Mouse (Mus musculus) urinary bladder, adult 18-20 months (tissue): ENCODE measurements around the gene Ptprj.
"Not testable (repeated sequence)": the region's sequence is repeated elsewhere in the genome, so short reads cannot be mapped to it uniquely, and the experiment has no call there.

Experiments
- DNase-seq, 2 experiments: peaks; one replicate each; pipeline ENCODE4 v3.0.0; 2022; ENCODE audit warnings: low spot score in 2 of 2, mixed read lengths in 2 of 2

Ptprj gene

DNA sequence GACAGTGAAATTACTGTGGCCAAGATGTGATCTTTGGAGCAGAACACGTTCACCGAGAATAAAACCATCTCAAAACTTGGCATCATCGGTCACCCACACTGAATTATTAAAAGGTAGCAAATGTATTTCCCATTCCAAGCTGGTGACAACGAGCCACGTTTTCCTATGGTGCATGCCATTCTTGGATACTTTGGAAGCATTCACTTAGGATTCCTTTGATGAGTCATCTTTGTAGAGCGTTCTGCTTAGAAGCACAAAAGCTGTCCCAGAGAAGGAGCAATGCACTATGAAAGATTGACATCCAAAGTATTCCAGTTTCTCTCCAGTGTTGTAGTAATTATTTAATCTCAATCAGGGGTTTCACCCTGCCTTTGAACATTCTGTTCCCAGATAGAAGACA is 158.2 kb downstream of the Ptprj start:
- not testable (repeated sequence) for DNase-seq

- not testable (repeated sequence) for DNase-seq
Measured at GRCm38 (mm10) chr2:90414110-90414821, 166.2 kb downstream of the Ptprj start.

DNA sequence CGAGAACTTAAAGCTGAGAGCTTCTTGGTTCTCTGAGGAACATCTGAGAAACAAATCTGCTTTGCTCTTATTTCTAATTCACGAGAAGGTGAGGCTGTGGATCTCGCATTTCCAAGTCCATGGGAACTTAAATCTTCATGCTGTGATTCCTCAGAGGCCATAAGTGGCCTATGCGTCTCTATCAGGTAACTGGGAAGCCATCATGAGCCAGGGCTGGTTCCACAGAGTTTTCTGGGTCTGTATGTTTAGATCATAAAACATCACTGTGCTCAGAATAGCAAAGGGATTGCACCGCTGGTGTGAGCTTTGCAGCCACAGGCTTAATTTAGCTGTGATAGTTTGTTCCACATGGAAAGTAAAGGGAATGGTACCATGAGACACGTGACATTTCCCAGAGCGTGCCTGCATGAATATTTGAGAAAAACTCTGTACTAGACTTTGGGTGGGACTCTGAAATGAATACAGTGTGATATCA is 181.8 kb downstream of the Ptprj start, which contains the start of gene Olfr1274-ps:
Olfr1274-ps (plus strand) TSS at position 51 of the 475 bp plus-strand sequence.
- not testable (repeated sequence) for DNase-seq
